8 mouse cellular contexts compared by ENCODE assay signal in genomic region chr15:83224136-83224766, GRCm38 (mm10). TPM values are rescaled to one million over a fixed set of nuclear protein-coding genes. Genes with fewer than 3 reads are reported as not detected.
DNase-seq lines count a peak whose midpoint lies in the region; ATAC-seq lines count a peak whose summit lies in the region.

No protein-coding gene starts in this region.

- no peak overlapping the region for H3K27ac ChIP-seq in forebrain, embryonic 11.5 days (ENCODE audit: low read depth, low read length)
- H3K27ac ChIP-seq in forebrain, embryonic 13.5 days = no peak overlapping the region
- H3K27ac ChIP-seq in intestine, embryonic 16.5 days (ENCODE audit: low read length) = peak overlapping the region; percentile 91
- H3K27ac ChIP-seq in liver, embryonic 15.5 days (replicated peaks) = peak overlapping the region; percentile 24; the same call in 1 of the 2 replicates
- peak overlapping the region; percentile 94 for H3K27ac ChIP-seq in stomach, embryonic 16.5 days (ENCODE audit: low read length)

- H3K9ac ChIP-seq in forebrain, embryonic 11.5 days (ENCODE audit: low read length) = no peak overlapping the region; the same call in 1 of the 2 replicates
- H3K9ac ChIP-seq in forebrain, embryonic 13.5 days = no peak overlapping the region
- H3K9ac ChIP-seq in intestine, embryonic 16.5 days (ENCODE audit: low read depth, low read length) = no peak overlapping the region
- H3K9ac ChIP-seq in liver, embryonic 15.5 days = no peak overlapping the region
- H3K9ac ChIP-seq in stomach, embryonic 16.5 days (ENCODE audit: low read length) = peak overlapping the region; percentile 47

- no peaks in the 10 kb centered on the region for H3K9me3 ChIP-seq in forebrain, embryonic 11.5 days (ENCODE audit: control insufficient read depth, low read length)
- H3K9me3 ChIP-seq in forebrain, embryonic 13.5 days (replicated peaks) = no peaks in the 10 kb centered on the region
- H3K9me3 ChIP-seq in intestine, embryonic 16.5 days (ENCODE audit: control insufficient read depth, low read length) = no peaks in the 10 kb centered on the region
- H3K9me3 ChIP-seq in liver, embryonic 15.5 days (replicated peaks) = no peaks in the 10 kb centered on the region
- 0 out of 2 replicates have a peak, but pooled peaks cover 4% of the 10 kb centered on the region for H3K9me3 ChIP-seq in stomach, embryonic 16.5 days (replicated peaks; ENCODE audit: control insufficient read depth, low read length)

- H3K4me1 ChIP-seq in forebrain, embryonic 11.5 days (replicated peaks; ENCODE audit: control insufficient read depth, insufficient read depth, low read length) = peaks cover 2% of the 10 kb centered on the region; the same call in 1 of the 2 replicates
- peaks cover 13% of the 10 kb centered on the region for H3K4me1 ChIP-seq in forebrain, embryonic 13.5 days
- peaks cover 26% of the 10 kb centered on the region for H3K4me1 ChIP-seq in intestine, embryonic 16.5 days (ENCODE audit: control insufficient read depth, insufficient read depth, low read length)
- H3K4me1 ChIP-seq in liver, embryonic 15.5 days (replicated peaks) = peaks cover 14% of the 10 kb centered on the region
- peaks cover 41% of the 10 kb centered on the region for H3K4me1 ChIP-seq in stomach, embryonic 16.5 days (ENCODE audit: control insufficient read depth, insufficient read depth, low read length)

- H3K36me3 ChIP-seq in forebrain, embryonic 11.5 days (ENCODE audit: control insufficient read depth, insufficient read depth, low read length) = no peaks in the 10 kb centered on the region
- H3K36me3 ChIP-seq in forebrain, embryonic 13.5 days (ENCODE audit: poor library complexity, severe bottlenecking) = no peaks in the 10 kb centered on the region
- H3K36me3 ChIP-seq in intestine, embryonic 16.5 days (ENCODE audit: control insufficient read depth, insufficient read depth, low read length) = no peaks in the 10 kb centered on the region
- H3K36me3 ChIP-seq in liver, embryonic 15.5 days (replicated peaks) = no peaks in the 10 kb centered on the region
- H3K36me3 ChIP-seq in stomach, embryonic 16.5 days (ENCODE audit: control insufficient read depth, insufficient read depth, low read length) = no peaks in the 10 kb centered on the region

- no peak for ATAC-seq in forebrain, embryonic 11.5 days (replicated peaks; ENCODE audit: low FRiP score)
- ATAC-seq in forebrain, embryonic 13.5 days = no peak
- peak; percentile 12; the same call in 1 of the 2 replicates for ATAC-seq in intestine, embryonic 16.5 days
- ATAC-seq in liver, embryonic 15.5 days (ENCODE audit: insufficient read depth) = no peak
- peak; percentile 14; the same call in 1 of the 2 replicates for ATAC-seq in stomach, embryonic 16.5 days (ENCODE audit: insufficient read depth, low FRiP score)

- no peak overlapping the region for H3K4me3 ChIP-seq in forebrain, embryonic 11.5 days (ENCODE audit: low read depth, low read length)
- no peak overlapping the region for H3K4me3 ChIP-seq in forebrain, embryonic 13.5 days
- no peak overlapping the region for H3K4me3 ChIP-seq in intestine, embryonic 16.5 days (ENCODE audit: low read length)
- no peak overlapping the region for H3K4me3 ChIP-seq in liver, embryonic 15.5 days (replicated peaks)
- H3K4me3 ChIP-seq in stomach, embryonic 16.5 days (replicated peaks; ENCODE audit: low read length) = no peak overlapping the region

- WGBS in forebrain, embryonic 11.5 days = 69% methylated on average over 9 of the region's 9 CpGs
- 64% methylated on average over 9 of the region's 9 CpGs for WGBS in forebrain, embryonic 13.5 days
- 43% methylated on average over 9 of the region's 9 CpGs for WGBS in intestine, embryonic 16.5 days
- WGBS in liver, embryonic 15.5 days (ENCODE audit: insufficient replicate concordance) = 43% methylated on average over 9 of the region's 9 CpGs
- 37% methylated on average over 9 of the region's 9 CpGs for WGBS in stomach, embryonic 16.5 days

- H3K27me3 ChIP-seq in forebrain, embryonic 11.5 days (ENCODE audit: control insufficient read depth, insufficient read depth, low read length) = no peaks in the 10 kb centered on the region
- H3K27me3 ChIP-seq in forebrain, embryonic 13.5 days = no peaks in the 10 kb centered on the region
- H3K27me3 ChIP-seq in intestine, embryonic 16.5 days (replicated peaks; ENCODE audit: control insufficient read depth, insufficient read depth, low read length) = no peaks in the 10 kb centered on the region
- 0 out of 2 replicates have a peak, but pooled peaks cover 4% of the 10 kb centered on the region for H3K27me3 ChIP-seq in liver, embryonic 15.5 days
- H3K27me3 ChIP-seq in stomach, embryonic 16.5 days (ENCODE audit: control insufficient read depth, insufficient read depth, low read length) = no peaks in the 10 kb centered on the region

- no peak overlapping the region for H3K4me2 ChIP-seq in forebrain, embryonic 11.5 days (ENCODE audit: low read depth, low read length, severe bottlenecking)
- H3K4me2 ChIP-seq in forebrain, embryonic 13.5 days = no peak overlapping the region
- H3K4me2 ChIP-seq in intestine, embryonic 16.5 days (ENCODE audit: low read depth, low read length) = peak overlapping the region; percentile 34; the same call in 1 of the 2 replicates
- H3K4me2 ChIP-seq in liver, embryonic 15.5 days = no peak overlapping the region
- H3K4me2 ChIP-seq in stomach, embryonic 16.5 days (ENCODE audit: low read depth, low read length) = peak overlapping the region; percentile 29; the same call in 1 of the 2 replicates

- DNase-seq in forebrain, embryonic 11.5 days (ENCODE audit: low spot score) = peak; percentile 43
- peak; percentile 58 for DNase-seq in adrenal gland, adult 2 months
- DNase-seq in heart, adult 18-20 months = peak; percentile 69 to 73
- DNase-seq in ovary, postnatal 10 days (ENCODE audit: low spot score) = no peak

RNA-seq across cellular contexts. Expression of gene A4galt, which starts 27.3 kb away (rescaled TPM):
- polyA plus RNA-seq in forebrain, embryonic 11.5 days (2014; fragmentation: Nextera tagmentation; extraction: Ambion mirVana) = 1.1 and 1.7 TPM in 2 replicates
- 1.5 and 2.2 TPM in 2 replicates for polyA plus RNA-seq in forebrain, embryonic 13.5 days (2015; fragmentation: Nextera tagmentation; extraction: Ambion mirVana)
- total RNA-seq in adrenal gland, adult 2 months (2021) = 10 to 100 TPM in 1 of 2 experiments, 1 to 10 TPM in 1; 8.3 to 14.2 TPM
- polyA plus RNA-seq in adrenal gland, adult 2 months (2012; rRNA removed) = 8.8 and 22.2 TPM in 2 replicates
- total RNA-seq in heart, adult 18-20 months (2021) = 1 to 10 TPM; 7.0 to 7.2 TPM
- polyA plus RNA-seq in intestine, embryonic 16.5 days (2015; fragmentation: Nextera tagmentation; extraction: Ambion mirVana) = 3.9 and 4.2 TPM in 2 replicates
- polyA plus RNA-seq in liver, embryonic 15.5 days (2015; fragmentation: Nextera tagmentation; extraction: Ambion mirVana) = 0.13 TPM in 1 of 2 replicates, not detected in the other
- polyA plus RNA-seq in stomach, embryonic 16.5 days (2015; fragmentation: Nextera tagmentation; extraction: Ambion mirVana) = 15.3 and 16.9 TPM in 2 replicates

RNA-seq across cellular contexts. Expression of gene Cyb5r3, which starts 51.9 kb away (rescaled TPM):
- polyA plus RNA-seq in forebrain, embryonic 11.5 days (2014; fragmentation: Nextera tagmentation; extraction: Ambion mirVana) = 161 and 181 TPM in 2 replicates
- 99.0 and 107 TPM in 2 replicates for polyA plus RNA-seq in forebrain, embryonic 13.5 days (2015; fragmentation: Nextera tagmentation; extraction: Ambion mirVana)
- 100 to 1,000 TPM; 310 to 426 TPM for total RNA-seq in adrenal gland, adult 2 months (2021)
- polyA plus RNA-seq in adrenal gland, adult 2 months (2012; rRNA removed) = 461 and 645 TPM in 2 replicates
- 10 to 100 TPM; 83.9 to 93.0 TPM for total RNA-seq in heart, adult 18-20 months (2021)
- 283 and 299 TPM in 2 replicates for polyA plus RNA-seq in intestine, embryonic 16.5 days (2015; fragmentation: Nextera tagmentation; extraction: Ambion mirVana)
- polyA plus RNA-seq in liver, embryonic 15.5 days (2015; fragmentation: Nextera tagmentation; extraction: Ambion mirVana) = 143 and 165 TPM in 2 replicates
- 211 and 262 TPM in 2 replicates for polyA plus RNA-seq in stomach, embryonic 16.5 days (2015; fragmentation: Nextera tagmentation; extraction: Ambion mirVana)

Comparison
In these comparisons a context has a peak if more than half of its experiments do, and no peak if none do; other contexts are left out.
1. ATAC-seq: peak in intestine, embryonic 16.5 days (single experiment) and stomach, embryonic 16.5 days (single experiment); none in forebrain, embryonic 11.5 days (single experiment), forebrain, embryonic 13.5 days (single experiment) and liver, embryonic 15.5 days (single experiment).
2. H3K27ac ChIP-seq: peak in intestine, embryonic 16.5 days (single experiment), liver, embryonic 15.5 days (single experiment) and stomach, embryonic 16.5 days (single experiment); none in forebrain, embryonic 11.5 days (single experiment) and forebrain, embryonic 13.5 days (single experiment).
3. H3K4me2 ChIP-seq: peak in intestine, embryonic 16.5 days (single experiment) and stomach, embryonic 16.5 days (single experiment); none in forebrain, embryonic 11.5 days (single experiment), forebrain, embryonic 13.5 days (single experiment) and liver, embryonic 15.5 days (single experiment).